Mouse (Mus musculus) neutrophil, adult 5-6 weeks (primary cell): ENCODE measurements around the gene Ift52. TPM values are rescaled to one million over a fixed set of nuclear protein-coding genes. Genes with fewer than 3 reads are reported as not detected.

Experiments
- ATAC-seq: fragments of 151-379, 151-347 bp; 2 replicates; pipeline ENCODE4 v1.8.0; 2017; ENCODE audit warnings: mild to moderate bottlenecking, moderate TSS enrichment; ENCODE audit not compliant: insufficient number of reproducible peaks, poor library complexity, low FRiP score, severe bottlenecking; ENCODE audit errors: extremely low read depth
- total RNA-seq: library from RNA; stranded (forward); fragments of 200-1000 nt; gene quantifications from 2 replicates; pipeline ENCODE4 v1.2.3, GENCODE M21; 2017

The Ift52 gene
- total RNA-seq, 1 experiment from 2014 or later, result 22.3 TPM

DNA sequence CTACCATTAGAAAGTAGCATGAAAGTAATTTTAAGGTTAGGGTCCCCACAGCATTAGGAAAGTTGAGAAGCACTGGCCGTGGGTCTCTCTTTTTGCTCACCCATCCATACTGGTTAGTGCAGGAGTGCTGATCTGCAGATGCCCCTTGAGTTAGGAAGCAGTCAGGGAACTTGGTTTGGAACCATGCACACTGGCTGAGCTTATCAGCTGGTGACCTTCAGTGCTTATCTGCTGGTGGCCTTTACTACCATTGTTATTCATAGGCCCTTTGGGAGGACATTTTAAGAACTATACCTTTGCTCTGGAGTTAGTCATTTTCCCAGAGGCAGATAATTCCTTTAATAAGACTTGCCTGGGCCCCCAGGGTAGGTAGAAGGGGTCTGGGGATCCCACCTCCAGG is 50.1 kb downstream of the Ift52 start:
- ATAC-seq, result no peak

DNA sequence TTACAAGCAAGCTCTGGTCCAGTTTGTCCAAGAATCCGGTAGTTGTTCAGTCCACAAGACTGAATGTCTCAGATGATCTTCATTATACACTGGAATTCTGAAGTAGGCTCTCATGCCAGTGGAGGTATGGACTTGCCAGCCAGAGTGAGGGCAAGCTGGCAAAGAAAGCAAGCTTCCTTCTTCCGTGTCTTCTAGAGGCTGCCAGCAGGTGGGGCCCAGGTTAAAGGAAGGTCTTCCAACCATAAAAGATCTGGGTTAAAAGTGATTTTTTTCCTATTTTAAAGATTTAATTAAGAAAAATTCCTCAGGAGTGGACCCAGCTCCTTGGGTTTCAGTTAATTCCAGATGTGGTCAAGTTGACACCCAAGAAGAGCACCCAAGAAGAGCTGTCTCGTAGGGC is 53.1 kb downstream of the Ift52 start:
- no peak for ATAC-seq

DNA sequence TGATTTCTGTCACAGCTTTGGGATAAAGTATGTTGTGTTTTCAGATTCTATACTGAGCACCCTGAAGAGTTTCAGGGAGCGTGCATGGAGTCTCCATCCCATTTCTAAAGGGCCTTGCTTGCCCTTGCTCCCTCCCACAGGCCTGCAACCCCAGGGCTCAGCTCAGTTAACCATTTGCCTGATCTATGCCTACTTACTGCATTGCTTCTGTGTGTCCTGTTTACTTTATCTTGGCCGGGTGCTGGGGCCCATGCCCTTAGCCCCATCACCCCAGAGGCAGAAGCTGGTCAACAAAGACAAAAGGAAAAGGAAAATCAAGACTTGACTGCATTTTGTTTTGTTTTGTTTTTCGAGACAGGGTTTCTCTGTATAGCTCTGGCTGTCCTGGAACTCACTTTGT is 54.4 kb downstream of the Ift52 start:
- no peak for ATAC-seq

DNA sequence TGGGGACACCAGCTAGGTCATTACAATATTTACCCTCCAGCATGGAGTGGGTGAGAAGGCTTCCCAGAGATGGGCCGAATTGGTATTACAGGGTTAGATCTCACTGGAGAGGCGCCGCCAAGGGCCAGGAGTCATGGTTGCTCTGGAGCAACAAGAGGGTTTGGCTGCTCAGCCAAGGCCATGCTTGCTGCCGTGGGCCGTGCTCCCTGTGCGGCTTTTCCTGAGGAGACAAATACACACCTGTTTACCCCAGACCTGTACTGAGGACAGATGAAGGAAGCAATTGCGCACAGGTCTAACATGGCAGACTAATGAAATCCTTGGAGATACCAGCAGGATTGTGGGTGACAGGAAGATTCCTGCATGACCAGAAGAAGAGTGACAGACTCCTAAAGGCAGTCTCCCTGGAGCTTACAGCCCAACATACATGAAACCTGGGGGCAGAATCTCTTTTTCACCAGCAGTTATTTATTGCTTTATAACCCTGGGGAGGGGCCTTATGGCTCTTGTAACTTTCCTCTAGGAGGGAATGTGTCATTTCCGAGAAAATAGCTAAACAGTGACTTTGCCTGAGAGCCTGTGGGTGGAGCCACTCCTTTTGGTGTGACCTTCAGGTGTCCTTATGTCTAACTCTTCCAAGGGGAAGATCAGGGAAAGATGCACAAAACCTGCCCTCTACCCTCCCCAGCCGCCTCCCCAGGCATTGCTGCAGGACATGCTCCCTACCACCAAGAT is 56.0 kb downstream of the Ift52 start:
- no peak for ATAC-seq

DNA sequence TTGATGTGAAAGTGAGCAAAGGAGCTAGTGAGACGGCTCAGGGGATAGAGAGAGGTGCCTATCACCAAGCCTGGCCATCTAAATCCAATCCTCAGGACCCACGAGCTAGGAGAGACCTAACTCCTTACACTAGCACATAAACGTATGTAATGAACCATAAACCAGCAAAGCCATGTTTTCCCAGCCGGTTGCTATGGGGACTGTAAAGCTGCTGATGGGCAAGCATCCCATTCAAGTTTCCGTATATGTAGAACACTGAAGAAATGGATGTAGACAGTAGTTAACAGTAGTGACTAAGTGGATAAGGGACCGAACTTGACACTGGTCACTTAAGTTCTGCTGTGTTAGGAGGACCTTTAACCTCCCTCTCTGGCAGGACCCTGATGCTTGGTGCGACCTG is 56.9 kb downstream of the Ift52 start:
- no peak for ATAC-seq

DNA sequence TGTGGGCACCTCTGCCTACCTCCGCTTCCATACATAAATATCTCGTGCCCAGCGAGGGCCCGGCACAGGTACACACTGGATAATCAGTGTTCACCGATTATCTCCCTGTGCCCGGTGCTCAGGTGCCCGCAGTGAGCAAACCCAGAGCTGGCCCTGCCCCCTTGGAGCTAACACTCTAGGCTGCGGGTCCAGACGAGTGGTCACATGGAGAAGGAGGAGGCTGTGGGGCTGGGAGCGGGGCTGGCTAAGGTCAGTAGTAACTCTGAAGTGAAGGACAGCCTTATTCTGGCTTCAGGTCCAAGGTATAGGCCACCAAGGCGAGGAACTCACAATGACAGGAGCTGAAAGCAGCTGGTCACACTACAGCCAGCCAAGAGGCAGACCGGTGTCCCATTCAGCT is 57.7 kb downstream of the Ift52 start:
- ATAC-seq, result no peak

DNA sequence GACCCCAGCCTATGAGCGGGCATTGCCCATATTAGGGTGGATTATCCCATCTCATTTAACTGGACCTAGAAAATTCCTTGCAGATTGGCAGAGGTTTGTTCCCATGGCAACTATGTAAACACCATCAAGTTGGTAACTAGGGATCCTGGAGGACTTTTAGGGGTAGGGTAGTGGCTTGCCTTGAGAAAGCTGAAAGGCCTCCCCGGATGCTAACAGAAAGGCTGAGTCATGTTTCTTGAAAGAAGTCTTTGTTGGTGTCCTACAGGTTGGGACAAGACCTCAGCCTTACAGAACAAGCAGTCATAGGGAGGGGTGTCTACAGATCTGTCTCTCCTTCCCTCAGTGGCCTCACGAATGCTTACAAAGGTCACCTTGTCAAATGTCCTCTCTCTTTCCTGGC is 58.1 kb downstream of the Ift52 start:
- no peak for ATAC-seq

DNA sequence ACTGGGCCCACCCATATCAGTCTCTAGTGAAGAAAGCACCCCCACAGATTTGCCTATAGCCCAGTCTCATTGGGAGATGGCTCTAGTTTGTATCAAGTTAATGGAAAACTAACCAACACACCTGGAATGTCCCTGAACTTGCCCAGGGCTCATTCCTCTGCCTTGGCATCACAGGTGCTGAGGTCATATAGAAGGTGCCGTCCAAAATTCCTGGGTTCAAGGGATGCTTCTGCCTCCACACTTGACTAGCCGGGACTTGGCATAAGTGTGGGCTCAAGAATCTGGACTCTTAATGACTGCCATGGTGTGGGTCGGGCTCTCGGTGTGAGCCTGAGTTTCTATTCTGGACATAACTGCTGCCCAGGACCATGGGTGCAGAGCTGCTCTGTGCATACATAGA is 61.9 kb downstream of the Ift52 start:
- no peak for ATAC-seq

DNA sequence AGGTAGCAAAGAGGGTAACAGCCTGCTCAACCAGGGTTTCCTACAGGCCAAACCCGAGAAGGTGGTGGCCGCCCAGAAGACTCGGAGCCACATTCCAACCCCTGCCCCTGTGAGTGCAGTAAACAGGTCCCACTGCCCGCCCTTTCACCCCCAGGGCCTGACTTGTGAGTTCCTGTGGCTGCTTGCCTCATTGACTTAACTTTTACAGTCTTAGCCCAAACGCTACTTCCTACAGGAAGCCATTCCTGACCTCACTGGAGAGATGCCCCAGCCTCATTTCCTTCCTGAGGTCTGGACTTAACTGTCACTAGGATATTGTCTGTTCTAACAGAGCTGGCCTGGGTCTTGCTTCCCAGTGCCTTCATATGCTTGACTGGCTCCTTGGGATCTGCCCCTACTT is 65.4 kb downstream of the Ift52 start:
- ATAC-seq, result no peak

DNA sequence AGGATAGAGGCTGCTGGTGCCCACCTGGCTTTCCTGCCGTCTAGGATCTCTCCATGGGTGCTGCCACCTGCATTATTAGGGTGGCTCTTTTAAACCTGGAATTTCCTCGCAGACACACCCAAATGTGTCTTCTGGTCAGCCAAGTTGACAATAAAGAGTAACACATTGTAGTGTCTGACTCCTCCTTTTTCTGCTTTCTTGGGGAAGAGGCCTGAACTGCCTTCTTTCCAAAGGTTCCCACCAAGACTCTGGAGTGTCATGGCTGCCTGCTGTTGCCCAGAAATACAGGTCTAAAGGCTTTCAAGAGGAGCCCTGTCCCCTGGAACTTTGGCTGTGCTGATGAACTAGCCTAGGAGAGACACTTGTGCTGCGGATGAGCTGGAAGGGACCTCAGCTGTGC is 67.4 kb downstream of the Ift52 start:
- no peak for ATAC-seq

DNA sequence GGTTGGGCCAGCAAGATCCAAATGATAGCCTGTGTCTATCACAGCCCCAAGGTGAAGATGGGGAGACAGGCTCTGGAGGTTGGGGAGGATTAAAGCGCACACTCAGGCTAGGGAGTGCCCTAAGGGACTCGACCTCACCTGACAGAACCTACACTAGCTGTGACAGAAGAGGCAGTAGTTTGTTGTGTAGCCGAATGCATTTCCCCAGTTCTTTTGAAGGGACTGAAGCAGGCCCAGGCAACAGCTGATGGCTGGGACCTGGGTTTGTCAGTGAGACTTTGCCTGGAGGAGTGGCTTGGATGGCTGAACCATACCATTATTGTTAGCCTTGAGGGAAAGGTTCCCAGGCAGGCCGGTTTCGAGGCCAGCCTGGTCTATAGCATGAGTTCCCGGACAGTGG is 67.9 kb downstream of the Ift52 start:
- no peak for ATAC-seq

DNA sequence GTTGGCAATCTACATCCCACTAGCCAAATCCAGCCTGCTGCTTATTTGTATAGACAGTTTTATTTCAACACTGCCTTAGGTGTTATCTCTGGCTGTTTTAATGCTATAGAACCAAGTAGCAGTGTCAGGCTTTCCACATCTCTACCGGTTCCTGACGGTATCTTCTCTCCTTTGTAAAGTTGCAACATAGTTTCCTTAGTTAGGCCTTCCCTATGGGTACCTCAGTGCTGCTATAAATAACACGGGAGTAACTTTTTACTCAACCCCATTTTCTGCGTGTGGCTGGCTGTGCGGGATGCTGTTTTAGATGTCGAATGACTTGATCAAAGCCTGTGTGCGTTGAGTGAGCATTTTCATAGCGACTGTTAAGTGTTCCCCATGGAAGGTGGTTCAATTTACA is 69.4 kb downstream of the Ift52 start:
- no peak for ATAC-seq

DNA sequence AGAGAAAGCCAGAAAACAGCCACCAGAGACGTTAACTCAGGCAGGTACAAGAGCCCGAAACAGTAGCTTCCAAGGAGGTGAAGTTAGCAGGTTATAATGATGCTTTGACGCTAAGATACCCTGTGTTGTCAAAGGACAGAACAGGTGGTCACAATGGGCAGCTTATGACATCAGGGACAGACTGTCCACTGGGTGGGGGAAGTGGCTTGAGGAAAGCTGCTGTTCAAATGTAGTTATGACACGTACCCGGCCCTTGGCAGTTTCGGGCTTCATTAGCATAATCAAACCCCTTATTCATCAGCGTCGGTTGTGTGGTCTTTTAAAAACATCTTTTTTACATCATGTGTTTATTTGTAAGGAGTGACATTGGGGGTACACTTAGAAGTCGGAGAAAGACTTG is 70.6 kb downstream of the Ift52 start, which contains the start of gene Gtsf1l:
Gtsf1l (minus strand) TSS at position 128 of the 400 bp plus-strand sequence.
- ATAC-seq, result no peak

DNA sequence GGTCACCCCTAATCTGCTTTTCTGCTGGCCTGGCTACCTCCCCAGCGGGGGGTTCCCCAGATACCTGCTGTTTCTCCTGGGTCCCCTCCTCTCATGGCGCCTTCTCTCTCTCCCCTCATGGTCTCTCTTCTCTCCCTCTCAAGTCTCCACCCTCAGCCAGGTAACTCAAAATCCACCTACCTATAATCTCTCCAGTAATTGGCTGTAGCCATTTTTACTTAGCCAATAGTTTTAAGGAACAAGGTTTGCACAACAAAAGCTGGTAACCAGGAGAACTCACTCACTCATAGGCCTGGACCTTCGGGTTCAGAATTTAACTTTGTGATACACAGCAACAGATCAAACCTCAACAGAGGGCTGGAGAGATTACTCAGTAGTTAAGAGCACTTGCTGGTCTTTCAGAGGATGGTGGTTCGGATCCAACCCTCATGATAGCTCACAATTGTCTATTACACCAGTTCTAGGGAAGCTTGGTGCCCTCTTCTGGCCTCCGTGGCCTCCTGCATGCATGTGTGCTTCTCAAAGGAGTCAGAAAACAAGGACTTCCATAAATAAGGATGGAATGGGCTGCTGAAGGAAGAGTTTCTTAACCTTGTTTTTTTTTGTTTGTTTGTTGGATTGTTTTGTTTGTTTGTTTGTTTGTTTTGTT is 72.4 kb downstream of the Ift52 start:
- no peak for ATAC-seq

DNA sequence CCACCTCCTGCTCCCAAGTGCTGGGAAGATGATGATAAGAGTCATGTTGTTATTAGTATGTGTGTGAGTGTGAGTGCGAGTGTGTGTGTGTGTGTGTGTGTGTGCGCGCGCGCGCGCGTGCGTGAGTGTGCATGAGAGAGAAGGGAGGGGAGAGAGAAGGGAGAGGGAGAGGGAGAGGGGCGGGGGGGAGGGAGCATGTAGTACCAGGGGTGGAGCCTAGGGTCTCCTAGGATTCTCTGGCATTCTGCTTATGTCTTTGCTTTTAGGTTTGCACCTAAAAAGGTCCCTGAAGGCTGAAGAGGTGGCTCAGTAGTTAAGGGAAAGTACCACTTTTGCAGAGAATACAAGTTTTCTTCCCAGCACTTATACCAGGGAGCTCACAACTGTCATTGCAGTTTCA is 77.8 kb downstream of the Ift52 start:
- ATAC-seq, result no peak

Other genes starting within 250 kb of the Ift52 start
- 205 and 208 TPM in 2 replicates for gene Srsf6, start 85.8 kb upstream of the Ift52 start, total RNA-seq
- 1.0 TPM in 1 of 2 replicates, not detected in the other for gene L3mbtl1, start 73.9 kb upstream of the Ift52 start, total RNA-seq
- not detected in 2 replicates for gene Sgk2, start 30.0 kb upstream of the Ift52 start, total RNA-seq
- gene Mybl2, start 37.3 kb downstream of the Ift52 start, total RNA-seq, result 0.86 and 4.0 TPM in 2 replicates
- gene Gtsf1l, start 70.5 kb downstream of the Ift52 start, total RNA-seq, result not detected in 2 replicates
- gene Tox2, start 185.8 kb downstream of the Ift52 start, total RNA-seq, result not detected in 2 replicates